Mouse (Mus musculus) C2C12 (cell line): Measurements from ENCODE around the gene Cubn.

Source experiments
- CTCF ChIP-seq: IDR thresholded peaks from one replicate; pipeline ENCODE4 v1.5.1; 2011; ENCODE audit not compliant: control insufficient read depth, insufficient read depth, insufficient read length
- MYOD1 ChIP-seq: IDR thresholded peaks from one replicate; pipeline ENCODE4 v1.6.1; 2011; ENCODE audit warnings: low read depth; ENCODE audit not compliant: control insufficient read depth, insufficient read length
- USF1 ChIP-seq: IDR thresholded peaks from one replicate; pipeline ENCODE4 v1.6.1; 2011; ENCODE audit warnings: low read depth, mild to moderate bottlenecking, control low read depth, moderate library complexity

DNA sequence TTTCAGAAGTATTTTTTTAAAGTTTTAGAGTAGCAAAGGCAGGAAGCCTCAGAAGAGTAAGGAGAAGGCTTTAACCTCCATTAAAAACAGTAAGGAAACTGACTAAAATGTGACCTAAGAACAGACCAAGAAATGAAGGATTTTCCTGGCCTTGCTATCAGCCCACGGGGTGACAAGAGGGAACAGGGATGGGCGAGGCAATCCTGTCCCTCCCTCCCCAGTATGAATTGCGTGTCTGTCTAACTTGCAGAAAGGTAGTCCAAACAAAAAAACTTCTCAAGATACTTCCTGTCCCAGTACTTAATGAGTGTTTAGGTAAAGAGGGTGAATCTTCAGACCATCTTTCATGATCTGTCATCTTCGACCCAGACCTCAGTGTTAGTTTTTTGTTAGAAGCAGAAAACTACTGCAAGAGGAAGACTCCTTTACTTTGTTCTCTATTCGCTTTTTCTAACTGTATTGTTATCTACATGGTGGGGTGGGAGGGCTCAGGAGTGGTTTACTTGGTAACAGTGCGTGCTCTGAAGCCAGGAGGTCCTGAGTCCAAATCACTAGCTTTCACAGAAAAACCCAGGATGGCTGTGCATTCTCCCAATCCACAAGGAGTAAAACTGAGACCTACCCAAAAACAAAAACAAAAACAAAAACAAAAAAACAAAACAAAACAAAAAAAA lies 47.2 kb upstream of the Cubn start:
- TF ChIP-seq CTCF (no peak), MYOD1 (no peak), USF1 (no peak)
